Mouse (Mus musculus) liver, embryonic 14.5 days (tissue): ENCODE results near the gene Cntnap2.

ENCODE experiments used
- CTCF ChIP-seq: IDR thresholded peaks from 2 replicates; pipeline ENCODE4 v1.5.1; 2016; ENCODE audit warnings: antibody characterized with exemption, low read depth, control low read depth
- EP300 ChIP-seq: IDR thresholded peaks from 2 replicates; pipeline ENCODE4 v1.6.1; 2016; ENCODE audit warnings: antibody characterized with exemption, low read depth

DNA sequence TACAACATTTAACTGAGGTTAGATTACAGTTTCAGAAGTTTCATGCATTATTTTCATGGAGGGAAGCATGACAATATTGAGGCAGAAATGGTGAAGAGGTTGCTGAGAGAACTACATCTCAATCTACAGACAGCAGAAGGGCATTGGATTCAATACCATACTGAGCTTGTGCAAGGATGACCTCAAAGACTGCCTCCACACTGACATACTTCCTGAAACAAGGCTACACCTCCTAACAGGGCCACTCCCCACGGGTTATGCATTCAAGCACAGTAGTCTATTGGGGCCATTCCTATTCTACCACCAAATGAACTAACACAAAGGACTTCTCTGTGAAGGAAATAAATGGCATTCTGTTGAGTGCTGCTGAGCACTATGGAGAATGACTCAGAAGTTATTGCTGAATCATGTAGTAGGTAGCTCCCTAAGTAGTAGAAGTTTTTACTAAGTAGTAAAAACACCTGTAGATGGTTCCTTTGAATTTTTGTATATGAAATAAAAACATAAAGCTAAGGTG lies 214.2 kb downstream of the Cntnap2 start:
- no peak for TF ChIP-seq EP300
- TF ChIP-seq CTCF: no peak
